Mouse (Mus musculus) hindbrain, embryonic 14.5 days (tissue): Measurements from ENCODE around the gene Dusp19. TPM values are rescaled to one million over a fixed set of nuclear protein-coding genes. Genes with fewer than 3 reads are reported as not detected.

Experiments used
- ATAC-seq: fragments of 200-750 bp; cut with Nextera tagmentation; 2 replicates; pipeline ENCODE4 v1.8.0; 2017; ENCODE audit warnings: moderate number of reproducible peaks, mild to moderate bottlenecking, moderate TSS enrichment, moderate library complexity; ENCODE audit not compliant: low FRiP score
- DNase-seq: peaks from one replicate; pipeline ENCODE4 v3.0.0-alpha.2; 2015; ENCODE audit warnings: low spot score
- H3K27ac ChIP-seq: fragments of 300-500 bp; sonication (generic); 2 replicates; pipeline ENCODE4 v1.5.1; 2014; ENCODE audit warnings: mild to moderate bottlenecking, moderate library complexity
- H3K27me3 ChIP-seq: fragments of 300-500 bp; sonication (generic); 2 replicates; pipeline ENCODE4 v1.6.1; 2014; ENCODE audit warnings: mild to moderate bottlenecking, low read length, mixed read lengths; ENCODE audit not compliant: control insufficient read depth, insufficient read depth
- H3K36me3 ChIP-seq: fragments of 300-500 bp; sonication (generic); replicated peaks from 2 replicates; pipeline ENCODE4 v1.6.1; 2014; ENCODE audit not compliant: control insufficient read depth, insufficient read depth
- H3K4me1 ChIP-seq: fragments of 300-500 bp; sonication (generic); replicated peaks from 2 replicates; pipeline ENCODE4 v1.6.1; 2014; ENCODE audit warnings: antibody characterized with exemption, low read length, mixed read lengths; ENCODE audit not compliant: control insufficient read depth, insufficient read depth
- H3K4me2 ChIP-seq: fragments of 300-500 bp; sonication (generic); replicated peaks from 2 replicates; pipeline ENCODE4 v1.6.1; 2014; ENCODE audit warnings: mild to moderate bottlenecking, moderate library complexity
- H3K4me3 ChIP-seq: fragments of 300-500 bp; sonication (generic); replicated peaks from 2 replicates; pipeline ENCODE4 v1.5.1; 2014; ENCODE audit warnings: mild to moderate bottlenecking, low read length
- H3K9ac ChIP-seq: fragments of 300-500 bp; sonication (generic); 2 replicates; pipeline ENCODE4 v1.6.1; 2014
- H3K9me3 ChIP-seq: fragments of 300-500 bp; sonication (generic); 2 replicates; pipeline ENCODE4 v1.6.1; 2016; ENCODE audit warnings: low read length; ENCODE audit not compliant: control insufficient read depth
- WGBS: fragments of 180-500 bp; shearing (Covaris S2); extraction: QIAGEN DNeasy Blood & Tissue Kit; methylation state at CpG from one replicate; pipeline ENCODE4 v1.1.7; 2014; 5-methylcytosine and 5-hydroxymethylcytosine counted together
- polyA plus RNA-seq: library from polyadenylated mRNA; unstranded; fragments of >200 nt; fragmentation: Nextera tagmentation; extraction: Ambion mirVana; gene quantifications from 2 replicates; pipeline ENCODE4 v1.2.1, GENCODE M21; 2014

The Dusp19 gene
- polyA plus RNA-seq, 1 experiment from 2014 or later = 20.1 TPM

DNA sequence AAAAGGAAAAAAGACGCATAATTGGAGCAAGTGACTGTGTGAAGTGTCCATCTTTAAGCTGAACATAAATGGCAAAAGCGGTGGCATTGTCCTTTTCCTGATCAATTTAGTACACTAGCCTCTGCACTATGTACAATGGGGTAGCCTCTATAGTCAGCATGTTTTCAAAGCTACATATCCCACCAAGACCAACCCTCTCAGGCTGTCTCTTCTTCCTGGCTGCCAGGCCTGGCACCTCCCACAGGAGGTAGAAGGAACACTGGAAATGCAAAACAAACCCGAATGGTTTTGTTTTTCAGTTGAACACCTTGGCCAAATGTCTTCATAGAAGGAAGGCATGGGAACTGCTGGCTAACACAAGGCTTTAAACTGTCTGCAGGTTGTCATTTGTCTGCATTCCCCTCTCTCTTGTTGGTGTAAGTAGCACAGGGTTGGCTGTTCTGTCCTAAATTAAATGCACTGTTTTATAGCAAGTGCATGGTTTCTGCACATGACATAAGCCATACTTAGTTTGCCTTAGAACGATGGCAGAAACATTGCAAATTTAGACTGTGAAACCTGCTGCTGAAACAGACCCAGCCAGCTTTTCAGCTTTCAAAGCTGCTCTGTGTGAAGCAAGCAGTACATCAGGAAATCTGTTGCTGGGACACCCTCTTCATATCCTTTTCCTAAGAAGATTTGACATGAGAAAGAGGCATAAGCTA lies 22.5 kb upstream of the Dusp19 start:
- no peak for ATAC-seq
- H3K9me3 ChIP-seq = no peaks in the 10 kb centered on the region
- H3K4me2 ChIP-seq = no peak overlapping the region
- H3K4me1 ChIP-seq = no peaks in the 10 kb centered on the region
- H3K27me3 ChIP-seq = no peaks in the 10 kb centered on the region
- H3K36me3 ChIP-seq = no peaks in the 10 kb centered on the region
- no peak overlapping the region for H3K4me3 ChIP-seq
- no peak overlapping the region for H3K9ac ChIP-seq
- no peak for DNase-seq
- WGBS = 78% methylated on average over 4 of the region's 4 CpGs
- H3K27ac ChIP-seq = no peak overlapping the region

DNA sequence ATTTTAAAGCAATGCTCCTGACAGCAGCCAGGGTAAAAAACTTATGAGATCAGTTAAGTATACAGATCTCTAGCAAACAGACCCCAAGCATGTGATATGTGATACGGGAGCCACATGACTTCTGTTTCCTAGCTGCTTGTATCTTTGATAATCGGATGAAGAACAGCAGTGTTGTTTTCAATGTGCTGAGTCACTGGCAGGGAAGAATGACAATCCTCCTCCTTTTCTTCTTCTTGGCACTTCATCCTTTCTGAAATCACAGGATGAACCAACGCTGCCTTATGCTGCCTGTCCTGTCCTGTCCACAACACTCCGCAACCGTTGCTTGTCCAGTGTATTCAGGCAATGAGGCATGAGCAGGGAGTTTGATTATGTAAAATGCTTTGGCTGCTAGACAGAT lies 19.9 kb upstream of the Dusp19 start:
- H3K4me2 ChIP-seq = no peak overlapping the region
- no peak overlapping the region for H3K4me3 ChIP-seq
- H3K9me3 ChIP-seq = no peaks in the 10 kb centered on the region
- no peaks in the 10 kb centered on the region for H3K4me1 ChIP-seq
- 70% methylated on average over 5 of the region's 5 CpGs for WGBS
- no peak for ATAC-seq
- H3K27me3 ChIP-seq = no peaks in the 10 kb centered on the region
- H3K27ac ChIP-seq = no peak overlapping the region
- no peak for DNase-seq
- H3K9ac ChIP-seq = no peak overlapping the region
- no peaks in the 10 kb centered on the region for H3K36me3 ChIP-seq

- no peak overlapping the region for H3K4me2 ChIP-seq
- WGBS = 93% methylated on average over 3 of the region's 3 CpGs
- H3K36me3 ChIP-seq = no peaks in the 10 kb centered on the region
- no peaks in the 10 kb centered on the region for H3K27me3 ChIP-seq
- no peak overlapping the region for H3K9ac ChIP-seq
- H3K9me3 ChIP-seq = no peaks in the 10 kb centered on the region
- H3K27ac ChIP-seq = no peak overlapping the region
- DNase-seq (no peak), ATAC-seq (no peak)
- no peak overlapping the region for H3K4me3 ChIP-seq
- H3K4me1 ChIP-seq = no peaks in the 10 kb centered on the region
Measured at GRCm38 (mm10) chr2:80599850-80600249, 17.0 kb upstream of the Dusp19 start.

- Histone ChIP-seq H3K36me3 (no peaks in the 10 kb centered on the region), H3K4me2 (no peak overlapping the region), H3K27me3 (no peaks in the 10 kb centered on the region), H3K4me3 (no peak overlapping the region), H3K9me3 (no peaks in the 10 kb centered on the region), H3K27ac (no peak overlapping the region), H3K9ac (no peak overlapping the region), H3K4me1 (no peaks in the 10 kb centered on the region)
- no peak for ATAC-seq
- DNase-seq = no peak
Measured at GRCm38 (mm10) chr2:80600611-80601010, 16.2 kb upstream of the Dusp19 start.

GRCm38 (mm10) chr2:80602756-80603155 lies 14.1 kb upstream of the Dusp19 start:
- WGBS = 94% methylated on average over 13 of the region's 13 CpGs
- no peak overlapping the region for H3K4me3 ChIP-seq
- H3K9ac ChIP-seq = no peak overlapping the region
- H3K36me3 ChIP-seq = no peaks in the 10 kb centered on the region
- H3K27me3 ChIP-seq = no peaks in the 10 kb centered on the region
- H3K4me2 ChIP-seq = no peak overlapping the region
- H3K9me3 ChIP-seq = no peaks in the 10 kb centered on the region
- no peak overlapping the region for H3K27ac ChIP-seq
- ATAC-seq = no peak
- no peak for DNase-seq
- H3K4me1 ChIP-seq = no peaks in the 10 kb centered on the region

GRCm38 (mm10) chr2:80603771-80604426 lies 12.9 kb upstream of the Dusp19 start:
- WGBS = 83% methylated on average over 19 of the region's 19 CpGs
- Histone ChIP-seq H3K9ac (no peak overlapping the region), H3K27ac (no peak overlapping the region), H3K4me1 (no peaks in the 10 kb centered on the region), H3K4me2 (no peak overlapping the region), H3K36me3 (no peaks in the 10 kb centered on the region), H3K27me3 (no peaks in the 10 kb centered on the region), H3K4me3 (no peak overlapping the region), H3K9me3 (no peaks in the 10 kb centered on the region)
- DNase-seq (no peak), ATAC-seq (no peak)

- ATAC-seq = no peak
- WGBS = 75% methylated on average over 1 of the region's 1 CpGs
- Histone ChIP-seq H3K9me3 (no peaks in the 10 kb centered on the region), H3K4me3 (no peak overlapping the region), H3K4me1 (no peaks in the 10 kb centered on the region), H3K4me2 (no peak overlapping the region), H3K27ac (no peak overlapping the region), H3K36me3 (no peaks in the 10 kb centered on the region), H3K27me3 (no peaks in the 10 kb centered on the region), H3K9ac (no peak overlapping the region)
- DNase-seq = no peak
Measured at GRCm38 (mm10) chr2:80612286-80612685, 4.6 kb upstream of the Dusp19 start.

- Histone ChIP-seq H3K36me3 (no peaks in the 10 kb centered on the region), H3K4me2 (no peak overlapping the region), H3K4me3 (no peak overlapping the region), H3K9me3 (no peaks in the 10 kb centered on the region), H3K27me3 (no peaks in the 10 kb centered on the region), H3K9ac (no peak overlapping the region), H3K27ac (no peak overlapping the region), H3K4me1 (peaks cover 3% of the 10 kb centered on the region)
- WGBS = 61% methylated on average over 2 of the region's 2 CpGs
- DNase-seq = peak; percentile 28
- ATAC-seq = no peak
Measured at GRCm38 (mm10) chr2:80612796-80613195, 4.0 kb upstream of the Dusp19 start.

GRCm38 (mm10) chr2:80618991-80619390 lies 2.1 kb downstream of the Dusp19 start:
- no peak overlapping the region for H3K4me2 ChIP-seq
- peaks cover 13% of the 10 kb centered on the region for H3K4me1 ChIP-seq
- H3K36me3 ChIP-seq = peaks cover 19% of the 10 kb centered on the region
- no peak overlapping the region for H3K27ac ChIP-seq
- WGBS = 90% methylated on average over 3 of the region's 3 CpGs
- H3K9me3 ChIP-seq = no peaks in the 10 kb centered on the region
- no peak overlapping the region for H3K4me3 ChIP-seq
- no peak overlapping the region for H3K9ac ChIP-seq
- DNase-seq (no peak), ATAC-seq (no peak)
- H3K27me3 ChIP-seq = no peaks in the 10 kb centered on the region
